Comparison of ENCODE assay signal across 8 mouse cellular contexts in the genomic region with DNA sequence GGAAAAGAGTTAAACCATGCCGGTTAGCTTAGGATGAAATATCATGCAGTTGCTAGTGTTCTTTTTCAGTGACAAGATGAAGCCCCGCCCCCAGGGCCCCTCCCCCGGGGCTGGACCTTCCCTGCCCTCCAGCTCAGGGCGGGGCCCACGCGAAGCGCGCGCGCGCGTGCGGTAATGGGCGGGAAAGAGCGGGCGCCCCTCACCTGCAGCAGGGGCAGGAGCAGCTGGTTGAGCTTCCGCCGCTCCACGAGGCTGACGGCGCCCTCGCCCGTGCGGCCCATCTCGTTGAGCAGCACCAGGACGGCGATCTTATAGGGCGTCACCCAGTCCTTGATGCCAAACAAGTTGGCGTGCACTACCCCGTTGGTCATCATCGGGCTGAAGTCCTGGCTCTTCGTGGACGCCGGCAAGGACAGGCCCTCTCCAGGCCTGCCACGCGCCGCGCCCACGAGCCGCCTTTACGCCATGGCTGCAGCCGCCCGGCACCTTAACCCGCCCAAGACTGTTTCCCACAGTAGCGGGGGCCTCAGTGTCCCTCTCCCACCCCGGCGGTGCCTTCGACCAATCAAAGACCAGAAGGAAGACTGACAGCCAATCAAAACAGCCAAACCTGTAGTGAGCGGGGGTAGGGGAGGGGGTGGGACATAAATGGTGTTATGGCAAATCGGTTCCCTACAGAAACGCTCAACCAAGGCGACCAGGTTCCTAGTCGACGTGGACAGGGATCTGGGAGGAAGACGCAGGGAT. TPM values are rescaled to one million over a fixed set of nuclear protein-coding genes. Genes with fewer than 3 reads are reported as not detected.
DNase-seq lines count a peak whose midpoint lies in the region; ATAC-seq lines count a peak whose summit lies in the region.

Gene Anapc5 (minus strand): TSS at position 563 of the 747 bp plus-strand sequence.

- no peaks in the 10 kb centered on the region for H3K4me1 ChIP-seq in brown adipose tissue, adult 24 weeks (ENCODE audit: control insufficient read depth, insufficient read depth, insufficient read length, low read length)
- H3K4me1 ChIP-seq in heart, embryonic 13.5 days, result peaks cover 15% of the 10 kb centered on the region
- H3K4me1 ChIP-seq in liver, embryonic 12.5 days, result peaks cover 49% of the 10 kb centered on the region
- H3K4me1 ChIP-seq in stomach, embryonic 15.5 days, result peaks cover 10% of the 10 kb centered on the region; the same call in 1 of the 2 replicates

- peak; percentile 96 for DNase-seq in CD4-positive, CD25-positive, alpha-beta regulatory T cell, adult 2 months (ENCODE audit: low read depth, low spot score)
- peak; percentile 82 for DNase-seq in fat pad, adult 2 months (ENCODE audit: extremely low read depth, low read depth, low spot score)
- peak; percentile 95 for DNase-seq in kidney, postnatal 10 days
- DNase-seq in natural killer cell, adult 2 months (ENCODE audit: low spot score in 2 of 2), result peak; percentile 92 to 94

- peak; percentile 96 for ATAC-seq in heart, embryonic 13.5 days (ENCODE audit: extremely low read depth, insufficient number of reproducible peaks, low FRiP score, low TSS enrichment)
- ATAC-seq in liver, embryonic 12.5 days, result peak; percentile 99
- ATAC-seq in stomach, embryonic 15.5 days (ENCODE audit: insufficient read depth, low FRiP score, low read depth), result peak; percentile 100

- peak within 1 kb of the TSS; percentile 76 for H3K4me3 ChIP-seq in brown adipose tissue, adult 24 weeks (ENCODE audit: insufficient read depth, low read depth, low read length)
- H3K4me3 ChIP-seq in heart, embryonic 13.5 days, result peak within 1 kb of the TSS; percentile 89
- H3K4me3 ChIP-seq in liver, embryonic 12.5 days, result peak within 1 kb of the TSS; percentile 85
- peak within 1 kb of the TSS; percentile 87 for H3K4me3 ChIP-seq in stomach, embryonic 15.5 days (replicated peaks)

- peak within 1 kb of the TSS; percentile 95 for H3K9ac ChIP-seq in heart, embryonic 13.5 days
- H3K9ac ChIP-seq in liver, embryonic 12.5 days, result peak within 1 kb of the TSS; percentile 91
- peak within 1 kb of the TSS; percentile 96 for H3K9ac ChIP-seq in stomach, embryonic 15.5 days

- peak within 1 kb of the TSS; percentile 76 for H3K4me2 ChIP-seq in heart, embryonic 13.5 days
- peak within 1 kb of the TSS; percentile 82 for H3K4me2 ChIP-seq in liver, embryonic 12.5 days
- H3K4me2 ChIP-seq in stomach, embryonic 15.5 days, result peak within 1 kb of the TSS; percentile 61

- no peaks in the 10 kb centered on the region for H3K9me3 ChIP-seq in heart, embryonic 13.5 days
- no peaks in the 10 kb centered on the region for H3K9me3 ChIP-seq in liver, embryonic 12.5 days (replicated peaks)
- H3K9me3 ChIP-seq in stomach, embryonic 15.5 days, result no peaks in the 10 kb centered on the region

- peak within 1 kb of the TSS; percentile 75 for H3K27ac ChIP-seq in brown adipose tissue, adult 24 weeks (replicated peaks; ENCODE audit: low read depth, low read length)
- H3K27ac ChIP-seq in heart, embryonic 13.5 days (replicated peaks), result peak within 1 kb of the TSS; percentile 98
- peak within 1 kb of the TSS; percentile 97 for H3K27ac ChIP-seq in liver, embryonic 12.5 days
- H3K27ac ChIP-seq in stomach, embryonic 15.5 days, result peak within 1 kb of the TSS; percentile 98

- H3K27me3 ChIP-seq in heart, embryonic 13.5 days (replicated peaks), result no peaks in the 10 kb centered on the region
- H3K27me3 ChIP-seq in liver, embryonic 12.5 days (replicated peaks), result no peaks in the 10 kb centered on the region
- no peaks in the 10 kb centered on the region for H3K27me3 ChIP-seq in stomach, embryonic 15.5 days (replicated peaks)

- H3K36me3 ChIP-seq in heart, embryonic 13.5 days, result peaks cover 35% of the 10 kb centered on the region
- peaks cover 35% of the 10 kb centered on the region for H3K36me3 ChIP-seq in liver, embryonic 12.5 days
- H3K36me3 ChIP-seq in stomach, embryonic 15.5 days, result peaks cover 20% of the 10 kb centered on the region

- WGBS in heart, embryonic 13.5 days, result under 1% methylated on average over 55 of the region's 55 CpGs
- WGBS in liver, embryonic 12.5 days (ENCODE audit: insufficient replicate concordance), result under 1% methylated on average over 55 of the region's 55 CpGs
- under 1% methylated on average over 55 of the region's 55 CpGs for WGBS in stomach, embryonic 15.5 days

RNA-seq across cellular contexts. Expression of gene Anapc5, which starts in this region (rescaled TPM):
- polyA plus RNA-seq in brown adipose tissue, adult 24 weeks (2012; ENCODE audit: insufficient read depth, insufficient read length, missing spikeins), result 112 and 138 TPM in 2 replicates
- polyA plus RNA-seq in heart, embryonic 13.5 days (2015; fragmentation: Nextera tagmentation; extraction: Ambion mirVana), result 293 and 310 TPM in 2 replicates
- 330 and 342 TPM in 2 replicates for polyA plus RNA-seq in liver, embryonic 12.5 days (2016; fragmentation: Nextera tagmentation; extraction: Ambion mirVana)
- 384 and 409 TPM in 2 replicates for polyA plus RNA-seq in stomach, embryonic 15.5 days (2015; fragmentation: Nextera tagmentation; extraction: Ambion mirVana)

Comparison
In these comparisons a context has a peak if more than half of its experiments do, and no peak if none do; other contexts are left out.
1. Peak in every context shown above with its lines: DNase-seq, ATAC-seq, H3K4me3 ChIP-seq and H3K27ac ChIP-seq.